Mouse (Mus musculus) monocyte, adult 2 months (primary cell): Measurements from ENCODE around the gene Nnmt.

Source experiments
- DNase-seq, 2 experiments: peaks; one replicate each; pipeline ENCODE4 v3.0.0; 2022; ENCODE audit warnings: low spot score in 2 of 2, low read depth in 1 of 2

Gene Nnmt

DNA sequence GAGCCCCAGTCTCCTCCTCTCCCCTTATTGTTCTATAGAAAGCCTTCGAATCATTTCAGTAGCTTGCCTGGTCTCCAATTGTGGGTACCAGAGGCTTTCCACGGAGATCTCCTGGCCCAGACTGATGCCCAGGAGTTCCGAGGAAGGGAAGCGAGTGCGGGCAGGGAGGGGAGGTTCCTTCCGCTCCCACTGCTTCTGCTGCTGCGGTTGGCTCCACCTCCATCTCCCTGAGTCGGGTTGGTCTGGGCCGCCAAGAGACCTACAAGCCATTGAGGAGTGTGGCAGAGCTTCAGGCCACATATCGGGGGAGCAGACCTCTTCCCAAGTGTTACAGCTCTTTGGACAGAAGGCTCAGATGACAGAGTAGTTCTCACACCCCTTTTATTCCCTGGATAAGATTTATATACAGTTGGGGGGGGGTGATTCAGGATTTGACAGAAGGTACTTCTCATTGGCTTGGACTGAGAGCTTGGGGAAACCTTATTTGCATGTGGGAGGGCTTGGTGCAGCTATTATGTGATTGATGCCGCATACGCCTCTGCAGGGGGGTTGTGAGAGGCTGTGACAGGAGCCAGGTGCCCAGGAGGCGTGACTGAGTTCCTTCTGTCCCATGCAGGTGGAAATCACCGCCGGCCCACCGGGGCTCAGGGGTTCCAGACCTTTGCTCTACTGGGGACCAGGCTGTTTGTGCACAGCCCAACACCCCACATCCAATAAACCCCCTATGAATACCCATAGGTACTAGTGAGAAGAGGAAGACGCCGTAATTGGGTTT lies 30.8 kb upstream of the Nnmt start:
- no peak for DNase-seq

DNA sequence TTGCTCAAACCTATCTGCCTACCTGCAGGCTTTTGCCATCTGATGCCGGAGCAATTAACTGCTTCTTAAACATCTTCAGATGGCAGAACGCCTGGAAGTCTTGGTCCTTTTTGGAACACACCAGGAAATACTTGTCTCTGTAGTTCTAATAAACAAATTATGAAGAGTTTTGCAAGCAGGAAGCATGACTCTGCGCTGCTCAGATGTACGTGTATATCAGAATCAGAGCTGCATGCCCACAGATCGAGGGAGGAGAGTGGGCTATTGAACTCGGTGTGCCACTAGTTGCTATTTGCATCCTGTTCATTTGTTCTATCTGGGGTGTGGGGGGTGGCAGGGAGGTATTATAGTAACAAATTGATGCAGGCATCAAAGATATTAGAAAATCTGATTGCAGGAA lies 28.2 kb upstream of the Nnmt start:
- no peak for DNase-seq

DNA sequence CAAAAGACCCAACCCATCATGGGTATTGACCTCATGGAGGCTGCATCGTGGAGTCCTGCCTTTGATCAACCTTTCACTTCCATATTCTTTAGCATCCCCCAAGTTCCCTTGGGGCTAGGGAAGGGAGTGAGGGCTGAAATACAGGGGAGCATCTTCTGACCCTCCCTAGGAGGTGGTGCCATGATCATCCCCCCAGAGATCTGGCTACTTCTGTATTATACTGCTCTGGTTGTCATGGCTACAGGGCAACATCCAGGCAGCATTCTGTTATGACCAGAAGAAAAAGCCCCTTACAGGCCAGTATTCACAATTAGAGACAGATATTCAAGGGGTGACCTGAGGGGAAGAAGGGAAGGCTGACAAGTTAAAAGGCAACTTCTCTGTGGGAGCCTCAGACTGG lies 14.3 kb upstream of the Nnmt start:
- no peak for DNase-seq

DNA sequence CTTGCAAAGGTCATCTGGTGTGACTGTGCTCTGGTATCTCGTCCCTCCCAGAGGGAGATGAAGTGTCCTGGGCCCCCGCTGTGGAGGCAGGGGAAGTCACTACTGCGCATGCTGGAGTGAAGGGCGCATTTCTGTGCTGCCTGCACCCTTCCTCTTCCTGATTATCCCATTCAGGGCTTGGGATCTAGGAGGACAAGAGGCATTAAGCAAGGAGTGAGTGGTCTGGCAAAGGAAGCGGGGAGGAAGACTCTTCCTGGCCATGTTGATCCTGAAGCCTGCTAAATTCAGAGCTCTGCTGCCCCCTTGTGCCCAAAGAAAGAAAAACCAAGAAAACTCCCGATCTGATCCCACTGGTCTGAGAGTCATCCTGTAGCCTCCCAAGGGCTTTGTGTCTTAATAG lies 13.6 kb upstream of the Nnmt start:
- DNase-seq: peak in 1 of 2 experiments; percentile 21

DNA sequence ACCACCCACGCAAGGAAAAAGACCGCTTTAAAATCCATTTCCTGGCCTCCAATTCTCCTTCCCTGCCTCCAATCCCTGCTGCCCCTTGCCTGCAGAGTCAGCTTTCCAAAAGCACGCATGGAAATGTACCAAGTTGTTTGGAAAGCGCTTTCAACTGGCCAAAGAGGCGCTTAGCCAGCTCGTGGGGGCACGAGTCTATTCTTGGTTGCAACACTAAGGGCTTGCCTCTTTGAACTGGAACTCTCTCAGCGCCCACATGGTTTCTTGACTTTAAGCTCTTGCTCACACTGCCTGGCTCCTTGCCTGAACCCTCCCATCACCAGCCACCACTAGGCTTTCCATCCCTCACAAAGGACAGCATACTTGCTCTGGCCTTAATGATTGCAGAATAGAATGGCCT lies 13.2 kb upstream of the Nnmt start:
- DNase-seq: no peak

DNA sequence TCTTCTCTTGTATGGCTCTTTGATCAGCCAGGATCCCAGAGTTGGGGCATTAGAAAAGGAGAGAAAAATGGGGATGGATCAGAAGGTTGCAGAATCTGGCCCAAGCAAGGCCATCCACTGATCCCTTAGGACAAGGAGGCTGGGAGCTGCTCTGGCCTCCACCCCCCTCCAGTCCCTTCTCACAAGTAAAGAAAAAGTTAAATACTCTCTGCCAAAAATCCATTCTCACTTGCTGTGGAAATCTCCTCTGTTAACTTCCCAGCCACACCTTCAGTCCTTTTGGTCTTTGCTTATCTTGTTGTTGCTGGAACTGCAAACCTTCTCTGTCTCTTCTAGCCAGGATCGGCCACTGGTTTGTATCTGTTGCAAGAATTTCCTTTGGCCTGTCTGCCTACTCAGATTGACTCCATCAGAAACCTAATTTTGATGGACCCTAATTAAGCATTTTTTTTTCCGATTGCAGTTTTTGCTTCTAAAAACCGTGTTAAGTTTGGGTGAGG lies 12.6 kb upstream of the Nnmt start:
- DNase-seq: no peak

DNA sequence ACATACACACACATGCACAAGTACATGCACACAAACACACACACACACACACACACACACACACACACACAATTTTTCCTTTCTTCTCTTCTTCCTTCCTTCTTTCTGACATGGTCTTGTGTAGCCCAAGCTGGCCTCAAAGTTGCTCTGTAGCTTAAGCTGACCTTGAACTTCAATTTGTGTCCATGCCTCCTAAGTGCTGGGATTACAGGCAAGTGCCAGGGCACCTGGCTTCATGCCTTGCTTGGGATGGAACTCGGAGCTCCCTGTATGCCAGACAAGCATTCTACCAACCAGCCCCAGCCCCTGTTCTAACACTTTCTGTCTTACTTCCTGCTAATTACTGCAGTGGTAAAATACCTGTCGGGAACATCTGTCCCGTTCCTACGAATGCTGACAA lies 8.3 kb upstream of the Nnmt start:
- DNase-seq: no peak

DNA sequence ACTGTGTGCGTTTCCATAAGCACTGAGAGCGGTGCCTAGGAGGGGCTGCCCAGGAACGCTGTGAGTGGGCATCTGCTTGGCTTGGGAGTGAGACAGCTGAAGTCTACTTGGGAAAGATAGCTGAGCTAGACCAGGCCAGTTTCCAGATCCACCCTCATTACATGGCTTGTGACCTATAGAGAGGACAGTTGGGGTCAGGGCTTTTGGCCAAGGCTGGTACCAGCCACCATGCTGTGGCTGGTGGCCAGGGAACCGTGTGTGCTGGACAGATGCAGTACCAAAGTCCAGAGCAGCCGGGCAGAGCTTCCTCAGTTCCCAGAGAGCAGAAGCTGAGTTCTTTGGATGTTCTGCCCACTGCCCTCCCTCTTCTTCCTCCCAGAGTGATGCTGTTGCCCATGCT lies 7.6 kb upstream of the Nnmt start:
- no peak for DNase-seq

DNA sequence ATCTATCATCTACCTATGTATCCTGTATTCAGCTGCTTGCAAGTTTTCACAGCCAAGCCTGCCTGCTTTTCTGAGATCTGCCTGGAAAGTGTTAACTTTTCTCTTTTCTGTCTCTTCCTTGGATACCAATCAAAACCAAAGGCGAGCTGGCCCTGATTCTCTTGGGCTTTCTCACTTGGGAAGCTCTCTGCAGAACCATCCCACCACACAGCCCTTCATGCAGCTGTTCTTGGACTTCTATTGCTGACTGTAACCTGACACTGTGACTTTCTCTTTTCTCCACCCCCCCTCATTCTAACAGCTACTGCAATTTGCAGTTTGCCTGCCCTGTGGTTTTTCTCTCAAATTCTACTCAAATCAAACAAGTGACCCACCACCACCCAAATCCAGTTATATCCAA lies 6.1 kb upstream of the Nnmt start:
- DNase-seq: no peak

DNA sequence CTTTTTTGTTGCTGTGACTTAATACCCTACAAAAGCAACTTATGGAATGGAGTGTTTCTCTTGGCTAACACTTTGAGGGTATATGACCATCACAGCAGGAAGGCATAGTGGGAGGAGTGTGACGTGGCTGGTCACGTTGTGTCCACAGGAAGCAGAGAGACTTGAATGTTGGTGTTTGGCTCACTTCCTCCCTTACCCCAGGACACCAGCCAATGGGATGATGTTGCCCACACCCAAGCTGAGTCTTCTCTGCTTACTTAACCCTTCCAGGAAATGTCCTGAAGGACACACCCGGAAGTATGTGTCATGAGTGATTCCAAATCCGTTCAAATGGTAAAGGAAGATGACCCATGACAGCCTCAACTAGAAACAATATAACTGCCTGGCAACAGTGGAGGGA lies 4.8 kb upstream of the Nnmt start:
- DNase-seq: peak in 1 of 2 experiments; percentile 22

DNA sequence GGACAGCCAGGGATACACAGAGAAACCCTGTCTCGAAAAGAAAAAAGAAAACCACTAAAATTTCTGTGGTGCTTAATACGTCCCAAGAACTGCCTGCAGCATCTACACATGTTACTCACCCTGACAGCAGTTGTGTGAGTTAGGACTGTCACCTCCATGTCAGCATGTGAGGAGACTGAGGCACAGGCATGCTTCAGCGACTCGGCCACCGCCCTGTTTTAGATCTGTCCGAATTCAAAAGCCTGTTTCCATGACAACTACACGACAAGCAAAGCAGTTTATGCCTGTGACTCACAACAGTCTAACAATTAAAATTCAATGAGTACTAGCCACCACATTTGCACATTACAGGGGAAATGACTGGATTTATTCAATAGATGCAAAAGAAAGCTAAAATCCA lies 2.5 kb upstream of the Nnmt start:
- DNase-seq: no peak

DNA sequence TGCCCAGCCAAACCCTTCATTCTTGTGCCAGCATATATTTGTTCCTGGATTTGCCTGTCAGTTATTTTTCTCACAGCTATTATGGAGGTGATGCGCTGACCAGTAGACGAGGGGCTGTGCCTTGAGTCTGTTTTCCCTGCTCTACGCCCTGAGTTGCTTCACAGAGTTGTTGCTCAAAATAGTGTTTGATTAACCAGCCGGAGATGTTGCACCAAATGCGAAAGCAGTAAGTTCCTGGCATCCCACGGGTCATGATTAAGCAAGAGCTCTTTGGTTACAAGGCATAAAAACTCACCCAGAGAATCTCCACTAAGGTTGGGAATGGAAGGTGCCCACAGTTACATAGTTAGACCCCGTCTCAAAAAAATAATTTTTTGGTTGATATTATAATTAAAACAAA lies 1.2 kb upstream of the Nnmt start:
- peak in 1 of 2 experiments; percentile 26 for DNase-seq

DNA sequence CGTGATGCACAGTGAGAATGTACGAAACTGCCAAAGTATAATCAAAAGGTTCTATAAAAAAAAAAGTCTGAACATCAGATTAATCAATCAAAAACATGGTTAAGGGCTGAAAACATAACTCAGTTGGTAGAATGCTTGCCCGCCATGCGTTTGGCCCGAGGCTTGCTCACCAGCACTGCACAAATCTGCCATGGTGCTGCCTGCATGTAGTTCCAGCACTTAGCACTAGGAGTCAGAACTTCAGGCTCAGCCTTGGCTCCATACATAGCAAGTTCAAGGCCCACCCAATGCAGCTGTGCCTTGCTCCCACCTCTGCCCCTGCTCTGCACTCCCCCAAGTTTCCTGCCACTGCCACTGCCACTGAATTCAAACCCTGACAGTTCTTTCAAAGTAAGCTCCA lies 744 bp upstream of the Nnmt start:
- no peak for DNase-seq

DNA sequence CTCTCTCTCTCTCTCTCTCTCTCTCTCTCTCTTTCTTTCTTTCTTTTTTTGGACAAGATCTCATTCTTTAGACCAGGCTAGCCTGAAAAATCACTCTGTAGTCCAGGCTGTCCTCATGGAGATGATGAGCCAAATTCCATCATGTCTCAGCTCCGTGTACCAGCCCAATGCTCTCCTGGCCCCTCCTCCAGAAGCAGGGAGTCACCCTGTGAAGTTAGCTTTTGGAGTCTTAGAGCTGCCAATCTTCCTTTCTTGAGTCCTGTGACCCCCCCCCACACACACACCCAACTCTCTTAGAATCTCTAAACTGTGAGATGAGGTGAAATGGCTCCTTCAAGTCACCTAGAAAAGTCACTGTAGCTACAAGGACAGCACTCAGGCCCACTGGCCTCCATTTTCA lies 727 bp downstream of the Nnmt start:
- DNase-seq: no peak

DNA sequence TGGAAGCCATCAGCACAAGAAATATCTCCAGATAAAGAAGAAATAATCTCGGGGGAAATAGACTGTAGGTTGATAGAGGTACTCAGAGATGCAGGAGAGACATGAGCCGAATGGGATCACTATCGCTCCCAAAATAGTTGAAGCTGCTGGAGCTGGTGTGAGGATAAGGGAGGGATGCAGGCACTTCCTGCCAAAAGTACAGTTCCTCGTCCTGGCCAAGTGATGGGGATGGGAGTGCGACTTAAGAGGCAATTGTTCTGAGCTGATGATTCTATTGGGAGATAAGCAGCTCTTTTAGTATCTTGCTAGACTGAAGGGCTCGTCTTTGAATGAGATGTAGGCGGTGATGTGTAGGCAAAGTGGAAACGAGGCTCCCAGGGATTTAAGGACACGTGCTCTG lies 4.1 kb downstream of the Nnmt start:
- DNase-seq: no peak

DNA sequence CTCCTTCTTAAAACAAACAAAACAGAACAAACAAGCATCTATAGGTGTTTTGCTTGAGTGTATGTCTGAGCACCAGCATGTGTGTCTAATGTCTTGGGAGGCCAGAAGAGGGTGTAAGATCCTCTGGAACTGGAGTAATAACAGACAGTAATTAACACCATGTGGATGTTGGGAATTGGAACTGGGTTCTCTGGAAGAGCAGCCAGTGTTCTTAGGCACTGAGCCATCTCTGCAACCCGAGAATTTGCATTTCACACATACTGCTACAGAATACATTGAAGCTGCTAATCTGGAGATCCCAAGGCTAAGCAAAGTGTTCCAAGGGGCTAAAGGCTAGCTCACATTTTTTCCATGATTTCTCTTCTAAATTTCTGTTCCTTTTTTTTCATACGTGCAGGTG lies 4.9 kb downstream of the Nnmt start:
- no peak for DNase-seq

DNA sequence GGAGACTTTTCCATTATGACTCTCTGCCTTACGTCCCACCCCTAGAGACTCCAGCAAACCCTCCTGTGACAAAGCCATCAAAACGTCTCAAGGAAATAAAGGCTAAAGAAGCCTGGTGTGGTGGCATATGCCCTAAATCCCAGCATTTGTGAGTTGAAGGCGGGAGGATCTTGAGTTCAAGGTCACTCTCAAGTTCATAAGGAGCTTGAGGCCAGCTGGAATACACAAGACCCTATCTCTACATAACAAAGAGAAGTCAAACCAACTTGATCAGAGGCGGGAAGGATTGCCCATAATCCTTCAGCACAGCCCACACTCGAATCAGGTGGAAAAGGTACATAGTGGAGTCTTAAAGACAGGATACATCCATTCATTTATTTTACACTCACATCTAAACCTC lies 7.5 kb downstream of the Nnmt start:
- no peak for DNase-seq

DNA sequence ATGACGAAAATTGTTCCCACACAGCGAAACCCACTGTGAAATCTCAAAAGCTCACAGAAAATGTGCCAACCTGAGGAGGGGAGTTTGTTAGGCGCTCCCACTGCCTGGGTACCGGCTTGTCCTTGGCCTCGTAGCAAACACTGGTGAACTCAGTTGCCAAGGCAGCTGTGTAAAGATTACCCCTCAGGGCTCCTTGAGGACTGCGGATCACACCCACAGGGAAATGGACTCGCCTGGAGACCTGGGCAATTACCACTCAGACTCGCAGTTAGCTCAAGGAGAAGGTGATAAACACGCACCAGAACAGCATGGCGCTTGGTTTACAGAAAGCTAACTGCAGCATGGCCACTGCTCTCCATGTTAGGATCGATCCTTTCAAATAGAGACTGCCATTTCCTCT lies 8.0 kb downstream of the Nnmt start:
- DNase-seq: no peak

DNA sequence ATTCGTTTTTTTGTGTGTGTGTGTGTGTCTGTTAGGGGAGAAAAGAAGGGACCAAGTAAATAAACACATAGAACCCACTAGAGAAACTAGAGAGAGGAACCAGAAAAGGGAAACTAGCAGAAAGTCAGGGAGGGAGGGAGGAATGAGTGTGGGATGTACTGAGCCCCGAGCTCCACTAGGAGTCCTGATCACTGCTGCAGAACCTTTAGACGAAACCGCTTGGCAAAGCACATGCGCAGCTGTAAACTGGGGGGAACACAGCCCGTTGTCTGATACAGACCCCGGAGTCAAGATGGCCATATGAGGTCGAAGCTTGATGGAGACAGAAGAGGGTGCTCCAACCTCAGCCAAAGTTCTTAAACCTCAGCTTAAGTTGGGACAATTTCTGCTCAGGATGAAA lies 11.0 kb downstream of the Nnmt start:
- DNase-seq: no peak

DNA sequence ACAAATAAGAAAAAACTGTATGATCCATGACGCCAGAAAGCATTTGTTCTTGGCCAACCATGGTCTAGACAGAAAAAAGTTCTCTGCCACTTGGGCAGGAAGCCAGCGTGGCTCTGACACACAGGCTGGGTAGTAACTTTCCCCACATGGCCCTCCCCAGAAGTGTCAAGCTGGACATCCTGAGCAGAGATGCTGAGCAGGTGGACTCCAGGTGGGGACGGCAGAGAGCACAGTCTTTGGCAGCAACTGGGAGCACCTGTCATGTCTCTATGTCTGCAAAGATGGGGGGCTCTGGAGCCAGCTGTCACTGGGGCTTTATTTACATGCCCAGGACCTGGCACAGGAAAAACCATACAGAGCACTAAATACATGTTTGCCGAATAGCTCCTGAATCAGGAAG lies 14.3 kb downstream of the Nnmt start:
- DNase-seq: no peak

DNA sequence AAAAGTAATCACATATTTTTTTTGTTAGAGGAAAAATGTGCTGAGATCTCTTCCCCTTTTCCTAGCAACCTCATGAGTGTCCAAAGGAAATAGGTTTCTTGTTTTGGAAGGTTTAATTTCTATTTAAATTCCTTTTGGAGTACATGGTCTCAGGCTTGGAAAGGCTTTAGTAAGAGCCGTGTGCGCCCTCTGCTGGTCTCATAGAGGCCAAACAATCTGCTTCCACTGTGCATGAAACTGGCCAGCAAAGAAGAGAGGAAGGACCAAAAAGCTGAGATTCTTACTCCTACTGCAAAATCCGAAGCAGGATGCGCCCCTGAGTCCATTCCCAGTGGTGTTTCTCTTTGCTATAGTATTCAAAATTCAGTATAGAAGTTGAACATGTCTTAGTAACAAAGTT lies 18.6 kb downstream of the Nnmt start:
- peak in 1 of 2 experiments; percentile 25 for DNase-seq

DNA sequence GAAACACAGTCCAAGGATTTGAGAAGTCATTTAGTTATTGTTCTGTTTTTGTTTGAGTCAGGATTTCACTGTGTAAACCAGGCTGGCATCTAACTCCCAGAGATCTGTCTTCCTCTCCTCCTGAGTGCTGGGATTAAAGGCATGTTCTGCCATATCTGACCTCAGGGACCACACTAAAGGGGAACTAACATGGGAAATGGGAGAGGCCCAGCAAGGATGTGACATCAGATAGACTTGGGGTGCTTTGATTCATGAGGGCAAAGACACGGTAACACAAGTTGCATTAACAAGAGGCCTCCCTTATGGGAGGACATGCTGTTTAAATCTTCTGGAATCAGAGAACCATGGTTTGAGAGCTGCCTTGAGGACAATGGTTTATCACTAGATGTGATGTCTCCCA lies 24.1 kb downstream of the Nnmt start:
- no peak for DNase-seq

DNA sequence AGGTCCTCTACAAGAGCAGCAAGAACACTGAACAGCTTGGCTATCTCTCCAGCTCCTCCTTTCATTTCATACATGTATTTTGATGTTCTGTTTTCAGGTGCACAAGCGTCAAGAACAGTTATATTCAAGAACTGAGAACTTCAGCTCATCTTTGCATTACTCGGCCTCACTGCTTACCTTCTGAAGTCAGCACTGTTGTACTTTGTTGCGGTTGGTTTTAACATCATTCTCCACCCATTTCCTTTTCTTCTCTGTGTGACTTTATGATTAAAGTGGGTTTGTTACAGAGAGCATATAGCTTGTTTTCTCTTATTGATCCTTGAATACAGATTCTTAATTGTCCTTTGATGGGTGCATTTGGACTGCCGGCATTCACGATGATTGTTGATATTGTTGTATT lies 42.6 kb downstream of the Nnmt start:
- no peak for DNase-seq
